Mouse (Mus musculus): ENCODE measurements around the gene Bag6. TPM values are rescaled to one million over a fixed set of nuclear protein-coding genes. Genes with fewer than 3 reads are reported as not detected.

Bag6 gene
- polyA plus RNA-seq, 1 experiment: 271 TPM

DNA sequence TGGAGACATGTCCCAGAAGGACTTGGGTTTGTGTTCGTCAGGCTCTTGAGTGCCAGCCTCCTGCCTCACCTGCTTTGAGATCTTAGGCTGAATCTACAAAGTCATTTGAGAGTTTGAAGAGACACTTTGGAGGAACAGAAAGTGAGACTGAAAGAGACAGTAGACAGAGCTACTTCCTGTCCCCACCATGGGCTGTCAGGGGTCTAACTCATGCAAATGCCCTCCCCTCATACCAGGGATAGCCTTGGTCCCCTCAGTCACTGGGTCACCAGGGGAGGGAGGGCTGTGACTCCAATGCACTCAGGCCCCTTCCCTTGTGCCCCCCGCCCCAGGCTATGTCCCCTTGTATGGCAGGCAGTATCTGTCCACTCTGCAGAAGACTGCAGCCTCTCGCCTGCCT lies 38.4 kb downstream of the Bag6 start:
- TF ChIP-seq CEBPB (IDR thresholded peaks at IDR 0.05; ENCODE audit: insufficient read depth, poor library complexity, severe bottlenecking): no peak
- no peak for TF ChIP-seq TCF3 (IDR thresholded peaks at IDR 0.05; ENCODE audit: insufficient read length, low read depth)
- TF ChIP-seq TCF12 (IDR thresholded peaks at IDR 0.05; ENCODE audit: insufficient read depth, poor library complexity, severe bottlenecking): no peak
- TF ChIP-seq MYOG (IDR thresholded peaks at IDR 0.05; ENCODE audit: control insufficient read depth in 1 of 3, insufficient read depth in 1 of 3, insufficient read length in 2 of 3, low read depth in 2 of 3): no peak
- no peak for TF ChIP-seq REST (IDR thresholded peaks at IDR 0.05; ENCODE audit: insufficient read depth, insufficient read length)
- TF ChIP-seq E2F4 (IDR thresholded peaks at IDR 0.05; ENCODE audit: insufficient read depth): no peak
- TF ChIP-seq POLR2AphosphoS2 (IDR thresholded peaks at IDR 0.05; ENCODE audit: insufficient read length, low read depth): no peak
- Histone ChIP-seq H3K4me3 (no peak overlapping the region), H3ac (ENCODE audit: control insufficient read depth, insufficient read length) (no peak overlapping the region), H3K79me2 (ENCODE audit: control insufficient read depth, insufficient read depth) (no peaks in the 10 kb centered on the region), H3K4me2 (ENCODE audit: low read depth) (no peak overlapping the region), H3K27me3 (ENCODE audit: control insufficient read depth, insufficient read depth, insufficient read length) (no peaks in the 10 kb centered on the region), H3K36me3 (ENCODE audit: control insufficient read depth, insufficient read depth) (no peaks in the 10 kb centered on the region)

DNA sequence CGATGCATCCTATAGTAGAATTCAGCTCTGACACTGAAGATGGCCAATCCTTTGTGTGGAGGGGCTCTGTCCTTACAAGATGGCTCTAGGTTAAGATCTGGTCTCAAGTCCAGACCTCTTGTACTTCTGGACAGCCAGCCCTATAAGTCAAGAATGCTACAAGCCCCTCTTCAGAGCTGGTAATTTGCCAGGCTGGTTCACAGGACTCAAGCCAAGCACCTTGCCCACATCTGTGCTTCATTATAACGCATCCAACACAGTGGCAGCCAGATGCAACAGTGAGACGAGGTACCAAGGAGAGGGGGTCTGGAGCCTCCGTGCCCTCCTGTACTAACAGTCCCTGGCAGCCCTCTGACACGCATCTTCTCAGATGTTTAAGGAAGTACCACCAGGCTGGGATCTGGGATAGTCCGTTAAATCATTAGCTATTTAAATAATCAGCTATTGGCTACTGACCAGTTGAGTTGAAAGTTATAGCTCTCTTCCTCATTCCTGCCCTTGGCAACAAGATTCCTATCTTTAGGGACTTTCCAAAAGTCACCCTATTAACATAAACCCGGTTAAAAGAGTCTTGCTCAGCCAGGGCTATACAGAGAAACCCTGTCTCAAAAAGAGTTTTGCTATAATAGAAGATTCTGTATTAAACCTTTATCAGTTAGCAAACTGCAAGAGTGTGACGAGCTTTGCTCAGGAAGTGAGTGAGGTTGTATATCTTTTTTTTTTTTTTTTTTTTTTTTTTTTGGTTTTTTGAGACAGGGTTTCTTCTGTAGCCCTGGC lies 39.4 kb downstream of the Bag6 start:
- TF ChIP-seq USF1 (IDR thresholded peaks at IDR 0.05; ENCODE audit: low read depth) (no peak), CEBPB (IDR thresholded peaks at IDR 0.05; ENCODE audit: insufficient read depth, poor library complexity, severe bottlenecking) (no peak), SRF (IDR thresholded peaks at IDR 0.05; ENCODE audit: control insufficient read depth, insufficient read length, low read depth) (no peak), MYOD1 (IDR thresholded peaks at IDR 0.05; ENCODE audit: control insufficient read depth in 1 of 3, insufficient read length in 2 of 3, low read depth in 2 of 3) (no peak), POLR2A (IDR thresholded peaks at IDR 0.05; ENCODE audit: insufficient read length, low read depth) (no peak), E2F4 (IDR thresholded peaks at IDR 0.05; ENCODE audit: insufficient read depth) (no peak), MAX (IDR thresholded peaks at IDR 0.05; ENCODE audit: low read depth) (no peak), TCF12 (IDR thresholded peaks at IDR 0.05; ENCODE audit: insufficient read depth, poor library complexity, severe bottlenecking) (no peak), REST (IDR thresholded peaks at IDR 0.05; ENCODE audit: insufficient read depth, insufficient read length) (no peak), TCF3 (IDR thresholded peaks at IDR 0.05; ENCODE audit: insufficient read length, low read depth) (no peak)
- Histone ChIP-seq H3K4me2 (ENCODE audit: low read depth) (no peak overlapping the region), H3K27me3 (ENCODE audit: control insufficient read depth, insufficient read depth, insufficient read length) (no peaks in the 10 kb centered on the region), H3K79me2 (ENCODE audit: control insufficient read depth, insufficient read depth) (no peaks in the 10 kb centered on the region), H3K4me3 (no peak overlapping the region), H3ac (ENCODE audit: control insufficient read depth, insufficient read length) (no peak overlapping the region), H3K36me3 (ENCODE audit: control insufficient read depth, insufficient read depth) (no peaks in the 10 kb centered on the region)

GRCm38 (mm10) chr17:35175382-35175781 lies 40.4 kb downstream of the Bag6 start:
- Histone ChIP-seq H3K79me2 (ENCODE audit: control insufficient read depth, insufficient read depth) (no peaks in the 10 kb centered on the region), H3K4me2 (ENCODE audit: low read depth) (no peak overlapping the region), H3K27me3 (ENCODE audit: control insufficient read depth, insufficient read depth, insufficient read length) (no peaks in the 10 kb centered on the region), H3K4me3 (no peak overlapping the region), H3ac (ENCODE audit: control insufficient read depth, insufficient read length) (no peak overlapping the region), H3K36me3 (ENCODE audit: control insufficient read depth, insufficient read depth) (no peaks in the 10 kb centered on the region)
- TF ChIP-seq MYOG (IDR thresholded peaks at IDR 0.05; ENCODE audit: control insufficient read depth in 1 of 3, insufficient read depth in 1 of 3, insufficient read length in 2 of 3, low read depth in 2 of 3) (no peak), MAX (IDR thresholded peaks at IDR 0.05; ENCODE audit: low read depth) (no peak), MYOD1 (IDR thresholded peaks at IDR 0.05; ENCODE audit: control insufficient read depth in 1 of 3, insufficient read length in 2 of 3, low read depth in 2 of 3) (no peak), TCF3 (IDR thresholded peaks at IDR 0.05; ENCODE audit: insufficient read length, low read depth) (no peak)

DNA sequence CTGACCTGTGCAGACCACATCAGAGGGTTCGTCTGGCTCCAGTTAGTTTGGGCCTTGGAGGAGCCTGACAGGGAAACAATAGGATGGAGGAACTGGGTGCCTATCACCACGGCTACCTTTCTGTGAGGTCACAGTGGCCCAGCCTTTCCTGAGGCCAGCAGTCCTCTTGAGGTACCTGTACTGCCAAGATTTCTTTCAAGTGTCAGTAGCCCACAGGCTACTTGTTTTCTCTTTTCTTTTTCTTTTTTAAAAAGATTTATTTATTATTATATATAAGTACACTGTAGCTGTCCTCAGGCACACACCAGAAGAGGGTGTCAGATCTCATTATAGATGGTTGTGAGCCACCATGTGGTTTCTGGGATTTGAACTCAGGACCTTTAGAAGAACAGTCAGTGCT lies 41.0 kb downstream of the Bag6 start, which contains the start of gene Aif1:
Gene Aif1 (minus strand): TSS at position 101 of the 400 bp plus-strand sequence.
- H3K27me3 ChIP-seq (ENCODE audit: control insufficient read depth, insufficient read depth, insufficient read length): no peaks in the 10 kb centered on the region
- H3ac ChIP-seq (ENCODE audit: control insufficient read depth, insufficient read length): no peak within 1 kb of the TSS
- TF ChIP-seq TCF12 (IDR thresholded peaks at IDR 0.05; ENCODE audit: insufficient read depth, poor library complexity, severe bottlenecking): no peak
- TF ChIP-seq POLR2A (IDR thresholded peaks at IDR 0.05; ENCODE audit: insufficient read length, low read depth): no peak
- no peak for TF ChIP-seq MYOD1 (IDR thresholded peaks at IDR 0.05; ENCODE audit: control insufficient read depth in 1 of 3, insufficient read length in 2 of 3, low read depth in 2 of 3)
- TF ChIP-seq USF1 (IDR thresholded peaks at IDR 0.05; ENCODE audit: low read depth): no peak
- TF ChIP-seq POLR2AphosphoS2 (IDR thresholded peaks at IDR 0.05; ENCODE audit: insufficient read length, low read depth): no peak
- TF ChIP-seq MAX (IDR thresholded peaks at IDR 0.05; ENCODE audit: low read depth): no peak
- no peak for TF ChIP-seq E2F4 (IDR thresholded peaks at IDR 0.05; ENCODE audit: insufficient read depth)
- TF ChIP-seq CEBPB (IDR thresholded peaks at IDR 0.05; ENCODE audit: insufficient read depth, poor library complexity, severe bottlenecking): no peak
- no peak for TF ChIP-seq TCF3 (IDR thresholded peaks at IDR 0.05; ENCODE audit: insufficient read length, low read depth)
- TF ChIP-seq MYOG (IDR thresholded peaks at IDR 0.05; ENCODE audit: control insufficient read depth in 1 of 3, insufficient read depth in 1 of 3, insufficient read length in 2 of 3, low read depth in 2 of 3): no peak
- no peak for TF ChIP-seq REST (IDR thresholded peaks at IDR 0.05; ENCODE audit: insufficient read depth, insufficient read length)
- no peak for TF ChIP-seq SRF (IDR thresholded peaks at IDR 0.05; ENCODE audit: control insufficient read depth, insufficient read length, low read depth)
- no peaks in the 10 kb centered on the region for H3K36me3 ChIP-seq (ENCODE audit: control insufficient read depth, insufficient read depth)
- H3K4me2 ChIP-seq (ENCODE audit: low read depth): no peak within 1 kb of the TSS
- H3K4me3 ChIP-seq: no peak within 1 kb of the TSS
- no peaks in the 10 kb centered on the region for H3K79me2 ChIP-seq (ENCODE audit: control insufficient read depth, insufficient read depth)

GRCm38 (mm10) chr17:35178528-35178927 lies 43.5 kb downstream of the Bag6 start:
- H3K36me3 ChIP-seq (ENCODE audit: control insufficient read depth, insufficient read depth): no peaks in the 10 kb centered on the region
- no peak overlapping the region for H3K4me3 ChIP-seq
- H3K4me2 ChIP-seq (ENCODE audit: low read depth): no peak overlapping the region
- H3K79me2 ChIP-seq (ENCODE audit: control insufficient read depth, insufficient read depth): no peaks in the 10 kb centered on the region
- TF ChIP-seq CEBPB (IDR thresholded peaks at IDR 0.05; ENCODE audit: insufficient read depth, poor library complexity, severe bottlenecking) (no peak), TCF3 (IDR thresholded peaks at IDR 0.05; ENCODE audit: insufficient read length, low read depth) (no peak), REST (IDR thresholded peaks at IDR 0.05; ENCODE audit: insufficient read depth, insufficient read length) (no peak), TCF12 (IDR thresholded peaks at IDR 0.05; ENCODE audit: insufficient read depth, poor library complexity, severe bottlenecking) (no peak), POLR2A (IDR thresholded peaks at IDR 0.05; ENCODE audit: insufficient read length, low read depth) (no peak), SRF (IDR thresholded peaks at IDR 0.05; ENCODE audit: control insufficient read depth, insufficient read length, low read depth) (no peak), USF1 (IDR thresholded peaks at IDR 0.05; ENCODE audit: low read depth) (no peak)
- no peak overlapping the region for H3ac ChIP-seq (ENCODE audit: control insufficient read depth, insufficient read length)
- no peaks in the 10 kb centered on the region for H3K27me3 ChIP-seq (ENCODE audit: control insufficient read depth, insufficient read depth, insufficient read length)

Measured in myocyte (in vitro differentiated cells).